Mouse (Mus musculus) intestine, embryonic 15.5 days (tissue): ENCODE data around the gene Efcab12. TPM values are rescaled to one million over a fixed set of nuclear protein-coding genes. Genes with fewer than 3 reads are reported as not detected.
"Not testable (repeated sequence)": the region's sequence is repeated elsewhere in the genome, so short reads cannot be mapped to it uniquely, and the experiment has no call there.

ENCODE experiments used
- ATAC-seq: fragments of 200-750 bp; cut with Nextera tagmentation; 2 replicates; pipeline ENCODE4 v1.8.0; 2017; ENCODE audit warnings: moderate TSS enrichment, moderate library complexity
- H3K27ac ChIP-seq: fragments of 300-500 bp; sonication (generic); 2 replicates; pipeline ENCODE4 v1.5.1; 2015; ENCODE audit warnings: mild to moderate bottlenecking, inconsistent platforms
- H3K27me3 ChIP-seq: fragments of 300-500 bp; sonication (generic); replicated peaks from 2 replicates; pipeline ENCODE4 v1.6.1; 2015; ENCODE audit warnings: inconsistent platforms
- H3K36me3 ChIP-seq: fragments of 300-500 bp; sonication (generic); 2 replicates; pipeline ENCODE4 v1.6.1; 2015; ENCODE audit warnings: inconsistent platforms
- H3K4me1 ChIP-seq: fragments of 300-500 bp; sonication (generic); replicated peaks from 2 replicates; pipeline ENCODE4 v1.6.1; 2015; ENCODE audit warnings: inconsistent platforms
- H3K4me2 ChIP-seq: fragments of 300-500 bp; sonication (generic); replicated peaks from 2 replicates; pipeline ENCODE4 v1.6.1; 2015; ENCODE audit warnings: mild to moderate bottlenecking, inconsistent platforms
- H3K4me3 ChIP-seq: fragments of 300-500 bp; sonication (generic); replicated peaks from 2 replicates; pipeline ENCODE4 v1.5.1; 2015; ENCODE audit warnings: inconsistent platforms
- H3K9ac ChIP-seq: fragments of 300-500 bp; sonication (generic); 2 replicates; pipeline ENCODE4 v1.6.1; 2015; ENCODE audit warnings: inconsistent platforms
- H3K9me3 ChIP-seq: fragments of 300-500 bp; sonication (generic); 2 replicates; pipeline ENCODE4 v1.6.1; 2016; ENCODE audit warnings: inconsistent platforms
- WGBS: fragments of 180-500 bp; shearing (Covaris S2); methylation state at CpG from one replicate; pipeline ENCODE4 v1.1.7; 2015; 5-methylcytosine and 5-hydroxymethylcytosine counted together
- polyA plus RNA-seq: library from polyadenylated mRNA; unstranded; fragments of >200 nt; fragmentation: Nextera tagmentation; extraction: Ambion mirVana; gene quantifications from 2 replicates; pipeline ENCODE4 v1.2.1, GENCODE M21; 2015

The Efcab12 gene
- 0.42 and 0.49 TPM in 2 replicates for polyA plus RNA-seq

DNA sequence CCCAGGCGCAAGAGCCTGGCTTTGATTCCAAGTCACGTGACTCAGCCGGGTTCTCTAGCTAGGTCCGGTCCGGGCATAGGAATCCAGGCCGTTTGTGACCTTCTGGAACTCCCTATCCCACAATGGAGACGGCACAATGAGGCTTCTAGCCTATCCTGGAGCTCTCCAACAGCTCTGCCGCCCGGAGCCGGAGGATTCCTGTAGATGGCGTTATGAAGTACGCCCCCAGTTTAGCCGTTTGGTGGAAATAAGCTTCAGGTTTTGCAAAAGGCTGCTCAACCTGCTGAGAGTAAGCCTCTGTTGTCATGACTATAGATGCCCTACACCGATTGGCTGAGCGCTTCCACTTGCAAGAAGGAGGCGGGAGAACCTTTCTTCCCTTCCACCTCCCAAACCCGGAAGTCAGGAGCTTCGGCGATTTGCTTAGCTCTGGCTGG, at the start of gene Efcab12:
Efcab12 (minus strand) TSS at position 252 of the 437 bp plus-strand sequence.
- ATAC-seq: peak; percentile 96
- Histone ChIP-seq H3K4me1 (no peaks in the 10 kb centered on the region; the same call in 1 of the 2 replicates), H3K9ac (peak within 1 kb of the TSS; percentile 33; the same call in 1 of the 2 replicates), H3K9me3 (no peaks in the 10 kb centered on the region), H3K27ac (peak within 1 kb of the TSS; percentile 41; the same call in 1 of the 2 replicates), H3K27me3 (no peaks in the 10 kb centered on the region), H3K4me3 (peak within 1 kb of the TSS; percentile 35), H3K36me3 (no peaks in the 10 kb centered on the region), H3K4me2 (peak within 1 kb of the TSS; percentile 82)
- WGBS: 2% methylated on average over 19 of the region's 19 CpGs

DNA sequence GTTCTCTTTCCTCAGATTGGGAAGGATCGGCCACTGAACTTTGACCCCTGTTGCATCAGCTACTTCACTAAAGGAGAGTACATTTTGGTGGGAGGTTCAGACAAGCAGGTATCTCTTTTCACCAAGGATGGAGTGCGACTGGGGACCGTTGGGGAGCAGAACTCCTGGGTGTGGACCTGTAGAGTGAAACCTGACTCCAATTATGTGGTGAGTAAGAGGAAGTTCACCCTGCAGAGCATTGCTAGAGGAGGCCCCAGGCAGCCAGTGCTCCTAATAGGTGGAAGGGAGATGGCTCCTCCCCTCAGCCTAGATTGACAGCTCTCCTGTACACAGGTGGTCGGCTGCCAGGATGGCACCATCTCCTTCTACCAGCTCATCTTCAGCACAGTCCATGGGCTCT, 48.7 kb upstream of the Efcab12 start:
- no peaks in the 10 kb centered on the region for H3K27me3 ChIP-seq
- no peak overlapping the region for H3K4me3 ChIP-seq
- peak; percentile 68 for ATAC-seq
- no peak overlapping the region for H3K9ac ChIP-seq
- WGBS: 65% methylated on average over 4 of the region's 4 CpGs
- no peak overlapping the region for H3K4me2 ChIP-seq
- no peak overlapping the region for H3K27ac ChIP-seq
- H3K9me3 ChIP-seq: no peaks in the 10 kb centered on the region
- peaks cover 7% of the 10 kb centered on the region; the same call in 1 of the 2 replicates for H3K36me3 ChIP-seq
- H3K4me1 ChIP-seq: peaks cover 12% of the 10 kb centered on the region

DNA sequence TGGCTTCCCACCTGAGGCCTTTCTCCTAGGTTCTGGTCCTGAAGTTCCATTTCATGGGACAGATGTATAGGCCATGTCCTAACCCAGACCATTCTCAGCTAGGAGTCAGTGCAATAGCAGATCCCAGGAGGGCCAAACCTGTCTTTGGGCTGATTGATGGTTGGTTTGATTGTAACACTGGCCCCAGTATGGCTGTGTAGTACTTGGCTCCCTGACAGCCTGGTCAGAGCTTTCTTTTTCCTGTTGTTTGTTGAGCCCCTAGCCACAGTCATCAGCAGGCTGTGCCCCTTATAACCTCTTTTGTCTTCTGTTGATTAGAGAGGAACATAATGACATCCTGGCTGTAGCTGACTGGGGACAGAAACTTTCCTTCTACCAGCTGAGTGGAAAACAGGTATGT, 45.8 kb upstream of the Efcab12 start:
- H3K27me3 ChIP-seq: no peaks in the 10 kb centered on the region
- H3K27ac ChIP-seq: no peak overlapping the region
- H3K36me3 ChIP-seq: peaks cover 7% of the 10 kb centered on the region; the same call in 1 of the 2 replicates
- H3K4me2 ChIP-seq: no peak overlapping the region
- peaks cover 4% of the 10 kb centered on the region for H3K4me1 ChIP-seq
- no peak overlapping the region for H3K9ac ChIP-seq
- no peaks in the 10 kb centered on the region for H3K9me3 ChIP-seq
- H3K4me3 ChIP-seq: no peak overlapping the region
- ATAC-seq: no peak

- Histone ChIP-seq H3K36me3 (no peaks in the 10 kb centered on the region), H3K27ac (no peak overlapping the region), H3K4me3 (no peak overlapping the region), H3K9me3 (no peaks in the 10 kb centered on the region), H3K4me2 (no peak overlapping the region), H3K4me1 (no peaks in the 10 kb centered on the region), H3K27me3 (no peaks in the 10 kb centered on the region), H3K9ac (no peak overlapping the region)
- WGBS: 79% methylated on average over 8 of the region's 8 CpGs
- ATAC-seq: no peak
These were observed 42.5 kb upstream of the Efcab12 start for GRCm38 (mm10) chr6:115880751-115881150.

GRCm38 (mm10) chr6:115879736-115880135, 41.5 kb upstream of the Efcab12 start:
- Histone ChIP-seq H3K27ac (no peak overlapping the region), H3K36me3 (no peaks in the 10 kb centered on the region), H3K4me2 (no peak overlapping the region), H3K4me1 (no peaks in the 10 kb centered on the region), H3K9ac (no peak overlapping the region), H3K27me3 (no peaks in the 10 kb centered on the region), H3K9me3 (no peaks in the 10 kb centered on the region), H3K4me3 (no peak overlapping the region)
- WGBS: 68% methylated on average over 6 of the region's 6 CpGs
- no peak for ATAC-seq

DNA sequence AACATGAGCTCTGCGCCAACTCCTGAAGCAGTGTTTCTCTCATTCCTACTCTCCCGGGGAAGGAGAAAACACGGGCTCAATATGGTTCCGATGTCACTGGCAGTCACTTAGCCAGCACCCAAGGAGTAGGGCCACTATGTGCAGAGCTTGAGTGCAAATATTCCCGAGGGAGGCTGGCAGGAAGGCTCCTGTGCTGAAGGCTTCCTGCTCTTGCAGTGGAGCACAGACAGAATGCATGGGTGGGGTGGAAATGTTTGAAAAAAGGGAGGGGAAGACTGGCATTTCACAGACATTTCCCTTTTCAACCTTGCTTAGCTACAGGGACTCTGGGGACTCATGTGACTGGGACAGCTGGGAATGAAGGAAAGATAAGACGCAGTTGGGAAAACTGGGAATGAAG, 40.5 kb upstream of the Efcab12 start:
- Histone ChIP-seq H3K27ac (no peak overlapping the region), H3K4me1 (no peaks in the 10 kb centered on the region), H3K27me3 (no peaks in the 10 kb centered on the region), H3K4me2 (no peak overlapping the region), H3K9ac (no peak overlapping the region), H3K9me3 (no peaks in the 10 kb centered on the region), H3K36me3 (no peaks in the 10 kb centered on the region), H3K4me3 (no peak overlapping the region)
- 63% methylated on average over 6 of the region's 6 CpGs for WGBS
- no peak for ATAC-seq

GRCm38 (mm10) chr6:115877239-115877638, 39.0 kb upstream of the Efcab12 start:
- Histone ChIP-seq H3K9ac (no peak overlapping the region), H3K27ac (no peak overlapping the region), H3K4me2 (no peak overlapping the region), H3K36me3 (no peaks in the 10 kb centered on the region), H3K4me1 (no peaks in the 10 kb centered on the region), H3K4me3 (no peak overlapping the region), H3K27me3 (no peaks in the 10 kb centered on the region), H3K9me3 (no peaks in the 10 kb centered on the region)
- whole genome bisulfite sequencing: 71% methylated on average over 2 of the region's 2 CpGs
- ATAC-seq: no peak

GRCm38 (mm10) chr6:115871318-115871717, 33.1 kb upstream of the Efcab12 start:
- not testable (repeated sequence) for H3K27me3 ChIP-seq, ATAC-seq, H3K9ac ChIP-seq, H3K27ac ChIP-seq, H3K36me3 ChIP-seq, H3K4me3 ChIP-seq, H3K4me1 ChIP-seq, H3K9me3 ChIP-seq, H3K4me2 ChIP-seq
- no CpG with 5 or more reads among the region's 3 CpGs for WGBS

DNA sequence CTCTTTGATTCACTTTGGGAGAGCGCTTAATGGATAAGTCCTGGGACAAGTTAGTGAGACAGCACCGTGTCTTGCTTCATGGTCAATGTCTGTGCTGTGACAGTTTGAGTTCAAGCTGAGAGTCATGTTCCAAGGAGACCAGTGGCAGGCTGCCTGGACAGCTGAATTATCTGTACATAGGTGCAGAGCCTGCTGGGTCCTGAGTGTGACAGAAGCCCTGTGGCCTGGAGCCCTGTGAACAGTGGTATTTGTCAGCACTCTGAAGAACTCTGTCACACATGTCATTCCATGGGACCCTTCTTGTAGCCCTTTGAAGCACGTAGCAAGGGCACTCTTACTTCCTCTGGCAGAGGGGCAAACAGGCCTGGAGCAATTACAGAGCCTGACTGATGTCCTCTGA, 28.9 kb upstream of the Efcab12 start:
- not testable (repeated sequence) for H3K36me3 ChIP-seq, H3K4me2 ChIP-seq, H3K9me3 ChIP-seq, H3K27me3 ChIP-seq, H3K27ac ChIP-seq, ATAC-seq, H3K4me1 ChIP-seq, H3K4me3 ChIP-seq, H3K9ac ChIP-seq
- WGBS: no CpG with 5 or more reads among the region's 3 CpGs

DNA sequence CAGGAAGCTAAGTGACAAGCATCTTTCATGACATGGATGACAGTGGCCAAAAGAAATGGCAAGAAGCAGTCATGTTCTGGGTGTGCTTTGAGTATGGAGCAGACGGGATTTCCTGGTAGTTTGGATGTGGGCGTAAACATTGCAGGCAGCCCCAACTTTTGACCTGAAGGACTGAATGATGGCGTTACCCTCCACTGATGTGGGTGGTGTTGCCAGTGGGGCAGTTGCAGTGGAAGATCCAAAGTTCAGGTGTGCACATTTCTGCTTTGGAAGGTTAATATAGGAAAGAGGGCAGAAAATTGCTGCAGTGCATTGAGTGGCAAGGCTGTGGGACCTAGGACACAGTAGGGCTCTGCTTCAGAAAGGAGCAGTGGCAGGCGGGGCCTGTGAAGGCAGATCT, 27.0 kb upstream of the Efcab12 start:
- Histone ChIP-seq H3K4me1 (peaks cover 11% of the 10 kb centered on the region; the same call in 1 of the 2 replicates), H3K9me3 (no peaks in the 10 kb centered on the region), H3K9ac (no peak overlapping the region), H3K4me3 (no peak overlapping the region), H3K27ac (no peak overlapping the region), H3K4me2 (no peak overlapping the region), H3K36me3 (no peaks in the 10 kb centered on the region), H3K27me3 (no peaks in the 10 kb centered on the region)
- WGBS: 90% methylated on average over 4 of the region's 4 CpGs
- ATAC-seq: no peak

DNA sequence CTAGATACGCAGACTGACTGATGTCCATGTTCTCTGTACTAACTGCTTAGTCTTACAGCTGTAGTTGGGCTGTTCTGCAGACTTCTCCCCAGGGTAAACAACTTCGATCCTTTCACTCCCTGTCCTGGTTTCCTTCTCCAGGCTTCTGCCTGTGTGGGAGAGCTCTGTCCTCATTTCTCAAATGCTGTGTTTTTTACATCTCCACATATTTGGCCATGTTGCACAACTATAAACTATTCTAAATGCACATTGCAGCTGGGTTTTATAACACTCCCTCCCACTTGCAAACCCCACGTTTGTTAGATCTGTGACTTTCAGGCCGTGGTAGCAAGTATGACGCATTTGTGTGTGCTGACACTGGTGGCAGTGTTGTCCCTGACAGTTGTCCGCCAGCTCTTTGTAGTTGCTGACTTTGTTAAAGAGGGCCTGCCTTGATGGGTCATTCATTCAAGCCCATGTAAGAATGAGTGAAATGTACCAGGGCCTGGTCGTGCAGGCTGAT, 25.2 kb upstream of the Efcab12 start:
- no peak overlapping the region for H3K4me2 ChIP-seq

DNA sequence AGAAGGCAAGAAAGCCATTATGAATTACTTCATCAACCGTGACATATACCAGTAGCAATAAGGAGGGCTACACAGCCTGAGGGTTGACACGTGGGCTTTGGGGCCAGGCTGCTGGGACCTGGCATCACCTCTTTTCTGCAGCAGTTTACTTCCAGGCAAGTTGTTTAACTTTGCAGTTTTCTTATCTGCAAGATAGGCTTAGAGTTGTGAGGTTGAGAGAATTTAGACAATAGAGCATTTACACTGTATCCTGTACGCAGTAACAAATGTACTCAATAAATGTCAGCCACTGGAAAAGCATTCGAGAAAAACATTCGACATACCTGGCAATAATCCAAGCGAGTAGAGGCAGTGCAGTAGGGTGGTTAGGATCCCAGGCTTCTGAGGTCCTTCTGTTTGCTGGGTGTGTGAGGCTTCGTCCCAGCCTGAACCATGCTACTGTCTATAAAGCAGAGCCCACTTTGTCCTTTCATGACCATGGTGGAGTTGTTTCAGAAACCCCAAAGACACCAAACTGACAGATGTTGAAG, 21.9 kb upstream of the Efcab12 start:
- 45% methylated on average over 7 of the region's 7 CpGs for WGBS
- peaks cover 25% of the 10 kb centered on the region for H3K4me1 ChIP-seq

More for the DNA sequence above, 25.2 kb upstream of the Efcab12 start:
- Histone ChIP-seq H3K4me3 (no peak overlapping the region), H3K4me1 (peaks cover 15% of the 10 kb centered on the region; the same call in 1 of the 2 replicates), H3K9me3 (no peaks in the 10 kb centered on the region), H3K27me3 (no peaks in the 10 kb centered on the region), H3K9ac (no peak overlapping the region), H3K36me3 (no peaks in the 10 kb centered on the region), H3K27ac (peak overlapping the region; percentile 63)
- 40% methylated on average over 7 of the region's 7 CpGs for WGBS
- peak; percentile 48; the same call in 1 of the 2 replicates for ATAC-seq

DNA sequence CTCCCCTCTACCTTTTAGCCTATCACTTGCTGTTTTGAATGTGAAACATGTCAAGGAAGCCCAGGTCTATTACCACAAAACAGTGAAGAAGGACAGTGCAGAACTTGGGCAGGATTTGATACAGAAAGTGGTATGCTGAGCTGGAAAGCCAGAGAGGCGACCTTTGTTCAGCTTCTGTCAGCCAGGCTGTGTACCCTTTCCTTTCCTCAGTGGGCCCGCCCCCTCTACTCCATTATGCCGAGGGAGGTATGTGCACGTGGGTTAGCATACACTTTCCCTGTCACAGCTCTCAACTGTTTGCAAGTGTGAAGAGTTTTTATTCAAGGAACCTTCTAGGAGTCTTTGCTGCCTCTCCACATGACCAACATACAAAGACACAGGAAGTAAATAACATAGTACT, 21.0 kb upstream of the Efcab12 start:
- Histone ChIP-seq H3K4me3 (no peak overlapping the region), H3K27ac (no peak overlapping the region), H3K4me1 (peaks cover 25% of the 10 kb centered on the region), H3K27me3 (no peaks in the 10 kb centered on the region), H3K36me3 (no peaks in the 10 kb centered on the region), H3K4me2 (no peak overlapping the region), H3K9ac (no peak overlapping the region), H3K9me3 (no peaks in the 10 kb centered on the region)
- peak; percentile 52; the same call in 1 of the 2 replicates for ATAC-seq
- 36% methylated on average over 4 of the region's 4 CpGs for WGBS

More for the DNA sequence above, 21.9 kb upstream of the Efcab12 start:
- Histone ChIP-seq H3K27me3 (no peaks in the 10 kb centered on the region), H3K4me3 (no peak overlapping the region), H3K4me2 (no peak overlapping the region), H3K36me3 (no peaks in the 10 kb centered on the region), H3K9me3 (no peaks in the 10 kb centered on the region), H3K9ac (no peak overlapping the region), H3K27ac (no peak overlapping the region)
- no peak for ATAC-seq
